Mouse (Mus musculus): Measurements from ENCODE around the gene Cfap299.

Gene Cfap299

GRCm38 (mm10) chr5:98833760-98834159 lies 504.7 kb downstream of the Cfap299 start:
- H3K27me3 ChIP-seq (ENCODE audit: control insufficient read depth, insufficient read depth, low read length, poor library complexity, severe bottlenecking), result no peaks in the 10 kb centered on the region
- no peak for DNase-seq (ENCODE audit: low read depth, low spot score)
- H3K36me3 ChIP-seq (ENCODE audit: control insufficient read depth, insufficient read depth, low read length, poor library complexity, severe bottlenecking), result no peaks in the 10 kb centered on the region

- Histone ChIP-seq H3K27me3 (ENCODE audit: control insufficient read depth, insufficient read depth, low read length, poor library complexity, severe bottlenecking) (no peaks in the 10 kb centered on the region), H3K36me3 (ENCODE audit: control insufficient read depth, insufficient read depth, low read length, poor library complexity, severe bottlenecking) (no peaks in the 10 kb centered on the region)
- no peak for DNase-seq (ENCODE audit: low read depth, low spot score)
Measured at GRCm38 (mm10) chr5:98834300-98834699, 505.2 kb downstream of the Cfap299 start.

- Histone ChIP-seq H3K27me3 (ENCODE audit: control insufficient read depth, insufficient read depth, low read length, poor library complexity, severe bottlenecking) (no peaks in the 10 kb centered on the region), H3K36me3 (ENCODE audit: control insufficient read depth, insufficient read depth, low read length, poor library complexity, severe bottlenecking) (no peaks in the 10 kb centered on the region)
- DNase-seq (ENCODE audit: low read depth, low spot score), result no peak
Measured at GRCm38 (mm10) chr5:98842600-98843310, 513.7 kb downstream of the Cfap299 start.

GRCm38 (mm10) chr5:98844664-98845063 lies 515.6 kb downstream of the Cfap299 start:
- no peak for DNase-seq (ENCODE audit: low read depth, low spot score)
- Histone ChIP-seq H3K27me3 (ENCODE audit: control insufficient read depth, insufficient read depth, low read length, poor library complexity, severe bottlenecking) (no peaks in the 10 kb centered on the region), H3K36me3 (ENCODE audit: control insufficient read depth, insufficient read depth, low read length, poor library complexity, severe bottlenecking) (no peaks in the 10 kb centered on the region)

Data from splenic B cell, adult 2 months (primary cell).